Mouse (Mus musculus): ENCODE results near the gene 3110040N11Rik. TPM values are rescaled to one million over a fixed set of nuclear protein-coding genes. Genes with fewer than 3 reads are reported as not detected.
A peak's percentile ranks its signal among the peaks of the same experiment; 100 is the strongest.

Gene 3110040N11Rik
- total and polyA plus RNA-seq, 3 experiments = 22.4 to 26.0 (median 25.4) TPM

DNA sequence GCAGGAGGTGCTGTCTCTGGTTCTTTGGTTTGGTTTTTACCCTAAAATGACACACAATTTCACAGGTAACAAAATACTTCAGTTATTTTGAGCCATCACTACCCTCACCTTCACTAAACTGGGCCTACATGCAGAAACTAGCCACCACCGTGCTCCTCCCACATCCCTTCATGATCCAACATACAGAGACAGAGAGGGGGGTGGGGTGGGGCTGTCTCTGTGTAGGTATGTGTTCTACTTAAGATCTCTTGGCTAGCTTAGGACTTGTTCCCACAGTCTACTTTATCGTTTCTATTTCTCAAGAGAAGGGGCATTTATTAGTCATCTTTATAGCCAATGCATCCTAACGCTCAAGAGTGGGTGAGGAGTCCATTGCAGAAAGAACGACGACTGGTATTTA is 742 bp downstream of the 3110040N11Rik start:
- H3K9ac ChIP-seq (ENCODE audit: low read depth, low read length) = peak overlapping the region; percentile 87
- TF ChIP-seq CTCF (IDR thresholded peaks at IDR 0.05) = no peak
- TF ChIP-seq EP300 (IDR thresholded peaks at IDR 0.05; ENCODE audit: insufficient read depth, low read depth, low read length) = no peak
- no peak for TF ChIP-seq POLR2A (IDR thresholded peaks at IDR 0.05; ENCODE audit: insufficient read depth, low read depth, low read length)
- peak overlapping the region; percentile 92 for H3K27ac ChIP-seq
- DNase-seq = no peak
- H3K27me3 ChIP-seq (ENCODE audit: control insufficient read depth, insufficient read depth, low read length) = no peaks in the 10 kb centered on the region
- 3% methylated on average over 5 of the region's 5 CpGs for WGBS
- H3K4me1 ChIP-seq (ENCODE audit: control insufficient read depth, insufficient read depth, low read length) = peaks cover 3% of the 10 kb centered on the region
- no peaks in the 10 kb centered on the region for H3K36me3 ChIP-seq (ENCODE audit: control insufficient read depth, insufficient read depth, low read length)
- intact Hi-C loops (cut with DNase I) = loop anchor here (2.0 to 5.0 kb wide), 3 partner anchors 74 to 164 kb away; no protein-coding TSS in a partner anchor
- peak overlapping the region; percentile 90 for H3K4me3 ChIP-seq
- no peaks in the 10 kb centered on the region for H3K79me2 ChIP-seq (replicated peaks; ENCODE audit: control insufficient read depth, insufficient read depth, low read length)

GRCm38 (mm10) chr7:81777667-81778218 is 11.5 kb downstream of the 3110040N11Rik start:
- H3K4me3 ChIP-seq = no peak overlapping the region
- no peak overlapping the region for H3K27ac ChIP-seq
- WGBS = 69% methylated on average over 10 of the region's 10 CpGs
- TF ChIP-seq POLR2A (IDR thresholded peaks at IDR 0.05; ENCODE audit: insufficient read depth, low read depth, low read length) (no peak), EP300 (IDR thresholded peaks at IDR 0.05; ENCODE audit: insufficient read depth, low read depth, low read length) (no peak), CTCF (IDR thresholded peaks at IDR 0.05) (peak; percentile 56)
- no peak for DNase-seq
- 0 out of 2 replicates have a peak, but pooled peaks cover 3% of the 10 kb centered on the region for H3K79me2 ChIP-seq (replicated peaks; ENCODE audit: control insufficient read depth, insufficient read depth, low read length)
- H3K4me1 ChIP-seq (ENCODE audit: control insufficient read depth, insufficient read depth, low read length) = no peaks in the 10 kb centered on the region
- intact Hi-C loops (cut with DNase I) = no loop called here
- no peak overlapping the region for H3K9ac ChIP-seq (ENCODE audit: low read depth, low read length)
- no peaks in the 10 kb centered on the region for H3K36me3 ChIP-seq (ENCODE audit: control insufficient read depth, insufficient read depth, low read length)
- no peaks in the 10 kb centered on the region for H3K27me3 ChIP-seq (ENCODE audit: control insufficient read depth, insufficient read depth, low read length)

GRCm38 (mm10) chr7:81775325-81775724 is 14.0 kb downstream of the 3110040N11Rik start:
- H3K27ac ChIP-seq = no peak overlapping the region
- H3K36me3 ChIP-seq (ENCODE audit: control insufficient read depth, insufficient read depth, low read length) = no peaks in the 10 kb centered on the region
- peaks cover 3% of the 10 kb centered on the region; the same call in 1 of the 2 replicates for H3K79me2 ChIP-seq (replicated peaks; ENCODE audit: control insufficient read depth, insufficient read depth, low read length)
- DNase-seq = no peak
- H3K4me1 ChIP-seq (ENCODE audit: control insufficient read depth, insufficient read depth, low read length) = no peaks in the 10 kb centered on the region
- intact Hi-C loops (cut with DNase I) = no loop called here
- WGBS = 74% methylated on average over 5 of the region's 5 CpGs
- TF ChIP-seq CTCF (IDR thresholded peaks at IDR 0.05) (no peak), POLR2A (IDR thresholded peaks at IDR 0.05; ENCODE audit: insufficient read depth, low read depth, low read length) (no peak), EP300 (IDR thresholded peaks at IDR 0.05; ENCODE audit: insufficient read depth, low read depth, low read length) (no peak)
- no peak overlapping the region for H3K4me3 ChIP-seq
- H3K27me3 ChIP-seq (ENCODE audit: control insufficient read depth, insufficient read depth, low read length) = no peaks in the 10 kb centered on the region
- H3K9ac ChIP-seq (ENCODE audit: low read depth, low read length) = no peak overlapping the region

- TF ChIP-seq POLR2A (IDR thresholded peaks at IDR 0.05; ENCODE audit: insufficient read depth, low read depth, low read length) (no peak), EP300 (IDR thresholded peaks at IDR 0.05; ENCODE audit: insufficient read depth, low read depth, low read length) (no peak), CTCF (IDR thresholded peaks at IDR 0.05) (no peak)
- no peak for DNase-seq
- 51% methylated on average over 10 of the region's 10 CpGs for WGBS
- H3K79me2 ChIP-seq (replicated peaks; ENCODE audit: control insufficient read depth, insufficient read depth, low read length) = peaks cover 3% of the 10 kb centered on the region; the same call in 1 of the 2 replicates
- no peak overlapping the region for H3K9ac ChIP-seq (ENCODE audit: low read depth, low read length)
- no peaks in the 10 kb centered on the region for H3K27me3 ChIP-seq (ENCODE audit: control insufficient read depth, insufficient read depth, low read length)
- no peaks in the 10 kb centered on the region for H3K36me3 ChIP-seq (ENCODE audit: control insufficient read depth, insufficient read depth, low read length)
- H3K4me1 ChIP-seq (ENCODE audit: control insufficient read depth, insufficient read depth, low read length) = no peaks in the 10 kb centered on the region
- H3K27ac ChIP-seq = no peak overlapping the region
- H3K4me3 ChIP-seq = no peak overlapping the region
- intact Hi-C loops (cut with DNase I) = no loop called here
Observed at GRCm38 (mm10) chr7:81772786-81773539, 16.3 kb downstream of the 3110040N11Rik start.

GRCm38 (mm10) chr7:81763110-81763845 is 26.0 kb downstream of the 3110040N11Rik start:
- H3K4me3 ChIP-seq = peak overlapping the region; percentile 80
- intact Hi-C loops (cut with DNase I) = no loop called here
- DNase-seq = peak; percentile 19 to 48
- H3K9ac ChIP-seq (ENCODE audit: low read depth, low read length) = peak overlapping the region; percentile 87
- no peaks in the 10 kb centered on the region for H3K4me1 ChIP-seq (ENCODE audit: control insufficient read depth, insufficient read depth, low read length)
- H3K27ac ChIP-seq = peak overlapping the region; percentile 87
- peaks cover 7% of the 10 kb centered on the region for H3K79me2 ChIP-seq (replicated peaks; ENCODE audit: control insufficient read depth, insufficient read depth, low read length)
- TF ChIP-seq EP300 (IDR thresholded peaks at IDR 0.05; ENCODE audit: insufficient read depth, low read depth, low read length) (no peak), CTCF (IDR thresholded peaks at IDR 0.05) (peak; percentile 55), POLR2A (IDR thresholded peaks at IDR 0.05; ENCODE audit: insufficient read depth, low read depth, low read length) (no peak)
- 3% methylated on average over 60 of the region's 60 CpGs for WGBS
- H3K27me3 ChIP-seq (ENCODE audit: control insufficient read depth, insufficient read depth, low read length) = no peaks in the 10 kb centered on the region
- peaks cover 5% of the 10 kb centered on the region; the same call in 1 of the 2 replicates for H3K36me3 ChIP-seq (ENCODE audit: control insufficient read depth, insufficient read depth, low read length)
